Mouse (Mus musculus) olfactory bulb, adult 2 months (tissue): ENCODE results near the gene Uqcr11.

ENCODE experiments used
- CTCF ChIP-seq: fragments of 200-500 bp; IDR thresholded peaks from 2 replicates; pipeline ENCODE4 v1.5.1; 2012; ENCODE audit warnings: low read depth, mild to moderate bottlenecking, low read length, moderate library complexity; ENCODE audit not compliant: insufficient read depth
- POLR2A ChIP-seq: fragments of 200-500 bp; IDR thresholded peaks from 2 replicates; pipeline ENCODE4 v1.6.1; 2012; ENCODE audit warnings: mild to moderate bottlenecking, low read depth, low read length, moderate library complexity; ENCODE audit not compliant: insufficient read depth

- no peak for TF ChIP-seq POLR2A
- TF ChIP-seq CTCF, result no peak
Measured at GRCm38 (mm10) chr10:80455697-80456096, 49.1 kb upstream of the Uqcr11 start.
